Mouse (Mus musculus): ENCODE measurements around the gene Ttc7b. TPM values are rescaled to one million over a fixed set of nuclear protein-coding genes. Genes with fewer than 3 reads are reported as not detected.

Ttc7b gene
- polyA plus RNA-seq, 1 experiment from 2014 or later: 5.3 TPM

GRCm38 (mm10) chr12:100426212-100426611 is 94.4 kb downstream of the Ttc7b start:
- Histone ChIP-seq H3K9me3 (no peaks in the 10 kb centered on the region), H3K36me3 (no peaks in the 10 kb centered on the region), H3K4me2 (replicated peaks) (no peak overlapping the region), H3K4me3 (no peak overlapping the region), H3K27me3 (no peaks in the 10 kb centered on the region), H3K27ac (no peak overlapping the region), H3K9ac (no peak overlapping the region), H3K4me1 (0 out of 2 replicates have a peak, but pooled peaks cover 8% of the 10 kb centered on the region)
- ATAC-seq (ENCODE audit: insufficient number of reproducible peaks, insufficient read depth, low FRiP score, low TSS enrichment): no peak
- WGBS: 66% methylated on average over 4 of the region's 4 CpGs

GRCm38 (mm10) chr12:100425028-100425427 is 95.6 kb downstream of the Ttc7b start:
- H3K4me3 ChIP-seq: no peak overlapping the region
- H3K27ac ChIP-seq: no peak overlapping the region
- no peak overlapping the region for H3K4me2 ChIP-seq (replicated peaks)
- H3K27me3 ChIP-seq: no peaks in the 10 kb centered on the region
- 88% methylated on average over 6 of the region's 6 CpGs for WGBS
- 0 out of 2 replicates have a peak, but pooled peaks cover 8% of the 10 kb centered on the region for H3K4me1 ChIP-seq
- no peaks in the 10 kb centered on the region for H3K9me3 ChIP-seq
- H3K36me3 ChIP-seq: no peaks in the 10 kb centered on the region
- H3K9ac ChIP-seq: no peak overlapping the region
- no peak for ATAC-seq (ENCODE audit: insufficient number of reproducible peaks, insufficient read depth, low FRiP score, low TSS enrichment)

GRCm38 (mm10) chr12:100422286-100422820 is 98.3 kb downstream of the Ttc7b start:
- no peak for ATAC-seq (ENCODE audit: insufficient number of reproducible peaks, insufficient read depth, low FRiP score, low TSS enrichment)
- 76% methylated on average over 6 of the region's 6 CpGs for WGBS

GRCm38 (mm10) chr12:100421538-100421937 is 99.1 kb downstream of the Ttc7b start:
- H3K9ac ChIP-seq: no peak overlapping the region
- no peak for ATAC-seq (ENCODE audit: insufficient number of reproducible peaks, insufficient read depth, low FRiP score, low TSS enrichment)
- H3K36me3 ChIP-seq: no peaks in the 10 kb centered on the region
- H3K27ac ChIP-seq: no peak overlapping the region
- H3K9me3 ChIP-seq: no peaks in the 10 kb centered on the region
- no peak overlapping the region for H3K4me3 ChIP-seq
- H3K4me1 ChIP-seq: 0 out of 2 replicates have a peak, but pooled peaks cover 6% of the 10 kb centered on the region
- no peak overlapping the region for H3K4me2 ChIP-seq (replicated peaks)
- H3K27me3 ChIP-seq: no peaks in the 10 kb centered on the region
- WGBS: 47% methylated on average over 6 of the region's 6 CpGs

More at GRCm38 (mm10) chr12:100422286-100422820, 98.3 kb downstream of the Ttc7b start:
- Histone ChIP-seq H3K4me2 (replicated peaks) (no peak overlapping the region), H3K9me3 (no peaks in the 10 kb centered on the region), H3K9ac (no peak overlapping the region), H3K4me1 (0 out of 2 replicates have a peak, but pooled peaks cover 7% of the 10 kb centered on the region), H3K27me3 (no peaks in the 10 kb centered on the region), H3K27ac (no peak overlapping the region), H3K36me3 (no peaks in the 10 kb centered on the region), H3K4me3 (no peak overlapping the region)

- no peak overlapping the region for H3K9ac ChIP-seq
- no peak overlapping the region for H3K27ac ChIP-seq
- no peaks in the 10 kb centered on the region for H3K27me3 ChIP-seq
- no peaks in the 10 kb centered on the region for H3K9me3 ChIP-seq
- H3K4me1 ChIP-seq: 0 out of 2 replicates have a peak, but pooled peaks cover 6% of the 10 kb centered on the region
- no peaks in the 10 kb centered on the region for H3K36me3 ChIP-seq
- no peak for ATAC-seq (ENCODE audit: insufficient number of reproducible peaks, insufficient read depth, low FRiP score, low TSS enrichment)
- no peak overlapping the region for H3K4me3 ChIP-seq
- H3K4me2 ChIP-seq (replicated peaks): no peak overlapping the region
- WGBS: 86% methylated on average over 6 of the region's 6 CpGs
These were observed 99.7 kb downstream of the Ttc7b start for GRCm38 (mm10) chr12:100420903-100421302.

- Histone ChIP-seq H3K36me3 (no peaks in the 10 kb centered on the region), H3K9ac (no peak overlapping the region), H3K4me1 (0 out of 2 replicates have a peak, but pooled peaks cover 3% of the 10 kb centered on the region), H3K27ac (no peak overlapping the region), H3K9me3 (no peaks in the 10 kb centered on the region), H3K4me2 (replicated peaks) (no peak overlapping the region), H3K4me3 (no peak overlapping the region), H3K27me3 (no peaks in the 10 kb centered on the region)
- WGBS: 81% methylated on average over 9 of the region's 9 CpGs
- ATAC-seq (ENCODE audit: insufficient number of reproducible peaks, insufficient read depth, low FRiP score, low TSS enrichment): no peak
These were observed 100.4 kb downstream of the Ttc7b start for GRCm38 (mm10) chr12:100419946-100420874.

GRCm38 (mm10) chr12:100415802-100416201 is 104.8 kb downstream of the Ttc7b start:
- H3K9ac ChIP-seq: no peak overlapping the region
- no peak overlapping the region for H3K4me2 ChIP-seq (replicated peaks)
- H3K4me3 ChIP-seq: no peak overlapping the region
- no peak for ATAC-seq (ENCODE audit: insufficient number of reproducible peaks, insufficient read depth, low FRiP score, low TSS enrichment)
- 78% methylated on average over 6 of the region's 6 CpGs for WGBS
- H3K36me3 ChIP-seq: peaks cover 5% of the 10 kb centered on the region; the same call in 1 of the 2 replicates
- H3K27me3 ChIP-seq: no peaks in the 10 kb centered on the region
- H3K27ac ChIP-seq: no peak overlapping the region
- H3K4me1 ChIP-seq: no peaks in the 10 kb centered on the region
- no peaks in the 10 kb centered on the region for H3K9me3 ChIP-seq

GRCm38 (mm10) chr12:100414717-100415398 is 105.8 kb downstream of the Ttc7b start:
- Histone ChIP-seq H3K36me3 (peaks cover 5% of the 10 kb centered on the region; the same call in 1 of the 2 replicates), H3K9ac (no peak overlapping the region), H3K9me3 (no peaks in the 10 kb centered on the region), H3K27ac (no peak overlapping the region), H3K4me3 (no peak overlapping the region), H3K4me2 (replicated peaks) (no peak overlapping the region), H3K4me1 (no peaks in the 10 kb centered on the region), H3K27me3 (no peaks in the 10 kb centered on the region)
- WGBS: 80% methylated on average over 14 of the region's 14 CpGs
- peak; percentile 22; the same call in 1 of the 2 replicates for ATAC-seq (ENCODE audit: insufficient number of reproducible peaks, insufficient read depth, low FRiP score, low TSS enrichment)

GRCm38 (mm10) chr12:100408714-100409113 is 111.9 kb downstream of the Ttc7b start:
- Histone ChIP-seq H3K4me2 (replicated peaks) (no peak overlapping the region), H3K27ac (no peak overlapping the region), H3K4me3 (no peak overlapping the region), H3K9me3 (no peaks in the 10 kb centered on the region), H3K4me1 (peaks cover 21% of the 10 kb centered on the region), H3K27me3 (no peaks in the 10 kb centered on the region), H3K36me3 (peaks cover 5% of the 10 kb centered on the region; the same call in 1 of the 2 replicates), H3K9ac (no peak overlapping the region)
- 86% methylated on average over 11 of the region's 11 CpGs for WGBS
- ATAC-seq (ENCODE audit: insufficient number of reproducible peaks, insufficient read depth, low FRiP score, low TSS enrichment): no peak

- peaks cover 5% of the 10 kb centered on the region; the same call in 1 of the 2 replicates for H3K36me3 ChIP-seq
- no peak overlapping the region for H3K27ac ChIP-seq
- no peak overlapping the region for H3K4me2 ChIP-seq (replicated peaks)
- peaks cover 21% of the 10 kb centered on the region for H3K4me1 ChIP-seq
- H3K4me3 ChIP-seq: no peak overlapping the region
- no peak for ATAC-seq (ENCODE audit: insufficient number of reproducible peaks, insufficient read depth, low FRiP score, low TSS enrichment)
- no peak overlapping the region for H3K9ac ChIP-seq
- H3K27me3 ChIP-seq: no peaks in the 10 kb centered on the region
- no peaks in the 10 kb centered on the region for H3K9me3 ChIP-seq
- 69% methylated on average over 8 of the region's 8 CpGs for WGBS
These were observed 112.5 kb downstream of the Ttc7b start for GRCm38 (mm10) chr12:100408143-100408542.

- no peak overlapping the region for H3K4me3 ChIP-seq
- no peak overlapping the region for H3K27ac ChIP-seq
- no peak overlapping the region for H3K4me2 ChIP-seq (replicated peaks)
- H3K9ac ChIP-seq: no peak overlapping the region
- WGBS: 53% methylated on average over 7 of the region's 7 CpGs
- no peaks in the 10 kb centered on the region for H3K9me3 ChIP-seq
- H3K36me3 ChIP-seq: peaks cover under 1% of the 10 kb centered on the region; the same call in 1 of the 2 replicates
- H3K27me3 ChIP-seq: no peaks in the 10 kb centered on the region
- H3K4me1 ChIP-seq: peaks cover 21% of the 10 kb centered on the region
- ATAC-seq (ENCODE audit: insufficient number of reproducible peaks, insufficient read depth, low FRiP score, low TSS enrichment): no peak
These were observed 113.3 kb downstream of the Ttc7b start for GRCm38 (mm10) chr12:100407371-100407770.

Measured in embryonic facial prominence, embryonic 12.5 days (tissue).